Mouse (Mus musculus) olfactory bulb, adult 2 months (tissue): Measurements from ENCODE around the gene Acacb. TPM values are rescaled to one million over a fixed set of nuclear protein-coding genes. Genes with fewer than 3 reads are reported as not detected.

Source experiments
- H3K27ac ChIP-seq: fragments of 200-500 bp; 2 replicates; pipeline ENCODE4 v1.5.1; 2012; ENCODE audit warnings: low read depth, low read length; ENCODE audit not compliant: insufficient read depth
- H3K4me1 ChIP-seq: fragments of 200-500 bp; 2 replicates; pipeline ENCODE4 v1.6.1; 2012; ENCODE audit warnings: low read length; ENCODE audit not compliant: control insufficient read depth, insufficient read depth
- H3K4me3 ChIP-seq: fragments of 200-500 bp; 2 replicates; pipeline ENCODE4 v1.5.1; 2012; ENCODE audit warnings: mild to moderate bottlenecking, low read depth, low read length, moderate library complexity; ENCODE audit not compliant: insufficient read depth
- CTCF ChIP-seq: fragments of 200-500 bp; IDR thresholded peaks from 2 replicates; pipeline ENCODE4 v1.5.1; 2012; ENCODE audit warnings: low read depth, mild to moderate bottlenecking, low read length, moderate library complexity; ENCODE audit not compliant: insufficient read depth
- POLR2A ChIP-seq: fragments of 200-500 bp; IDR thresholded peaks from 2 replicates; pipeline ENCODE4 v1.6.1; 2012; ENCODE audit warnings: mild to moderate bottlenecking, low read depth, low read length, moderate library complexity; ENCODE audit not compliant: insufficient read depth
- WGBS: fragments of 180-500 bp; shearing (Covaris S2); methylation state at CpG from one replicate; pipeline ENCODE4 v1.1.7; 2018; 5-methylcytosine and 5-hydroxymethylcytosine counted together
- polyA plus RNA-seq: library from polyadenylated mRNA; stranded (reverse); fragments of >200 nt; gene quantifications from 2 replicates; pipeline ENCODE4 v1.2.4, GENCODE M21; 2012; ENCODE audit warnings: low replicate concordance; ENCODE audit not compliant: missing spikeins, insufficient read depth, insufficient read length

Gene Acacb
- polyA plus RNA-seq, 1 experiment: not detected

- H3K4me1 ChIP-seq: peaks cover 10% of the 10 kb centered on the region
- no peak for TF ChIP-seq POLR2A
- WGBS: 90% methylated on average over 14 of the region's 14 CpGs
- no peak overlapping the region for H3K4me3 ChIP-seq
- no peak overlapping the region for H3K27ac ChIP-seq
Observed at GRCm38 (mm10) chr5:114147043-114147972, 973 bp downstream of the Acacb start.

DNA sequence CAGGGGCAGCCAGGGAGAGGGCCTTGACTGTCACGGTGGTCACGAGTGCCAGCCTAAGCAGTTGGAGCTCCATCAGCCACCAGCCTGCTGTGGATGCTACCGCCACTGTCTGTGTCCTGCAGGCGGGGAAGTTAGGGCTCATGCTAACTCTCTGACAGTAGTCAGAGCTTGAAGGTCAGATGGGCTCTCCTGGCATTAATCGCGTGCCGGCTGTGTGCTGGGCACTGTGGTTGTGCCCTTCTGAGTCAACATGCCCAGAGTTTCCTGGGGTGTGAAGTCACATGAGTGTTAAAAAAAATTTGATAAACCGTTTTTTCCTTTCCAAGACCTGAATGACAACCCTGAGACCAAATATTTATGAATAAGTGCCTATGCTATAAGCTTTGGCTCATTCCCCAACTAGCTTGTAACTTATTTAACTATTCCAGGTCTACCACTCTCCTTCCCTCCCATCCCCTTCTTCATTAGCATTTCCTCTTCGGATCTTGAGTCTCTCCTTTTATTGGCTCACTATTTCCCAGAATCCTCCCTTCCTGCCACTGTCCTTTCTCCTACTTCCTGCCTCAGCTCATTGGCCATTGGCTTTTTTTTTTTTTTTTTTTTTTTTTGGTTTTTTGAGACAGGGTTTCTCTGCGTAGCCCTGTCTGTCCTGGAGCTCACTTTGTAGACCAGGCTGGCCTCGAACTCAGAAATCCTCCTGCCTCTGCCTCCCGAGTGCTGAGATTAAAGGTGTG is 6.2 kb downstream of the Acacb start:
- TF ChIP-seq POLR2A: no peak
- no peak overlapping the region for H3K4me3 ChIP-seq
- no peak overlapping the region for H3K27ac ChIP-seq
- 86% methylated on average over 12 of the region's 12 CpGs for WGBS
- no peaks in the 10 kb centered on the region for H3K4me1 ChIP-seq

DNA sequence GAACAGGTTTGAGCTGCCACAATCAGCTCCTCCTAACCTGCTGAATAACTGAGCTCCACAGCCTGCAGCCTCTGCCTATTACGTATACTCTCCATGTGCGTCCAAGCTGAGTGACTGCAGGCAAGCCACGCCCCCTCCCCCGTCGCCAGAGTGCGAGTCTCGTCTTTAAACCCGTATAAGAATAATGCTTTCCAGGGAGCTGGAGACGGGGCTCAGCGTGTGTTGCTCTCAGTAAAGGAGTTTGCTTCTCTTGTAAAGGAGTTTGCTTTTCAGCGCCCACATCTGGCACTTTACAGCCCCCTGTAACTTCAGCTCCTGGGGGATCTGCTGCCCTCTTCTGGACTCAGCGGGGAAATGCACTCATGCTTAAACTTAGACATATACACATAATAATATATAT is 7.2 kb downstream of the Acacb start:
- H3K4me3 ChIP-seq: peak overlapping the region; percentile 29; the same call in 1 of the 2 replicates
- H3K27ac ChIP-seq: no peak overlapping the region

GRCm38 (mm10) chr5:114154765-114155164 is 8.4 kb downstream of the Acacb start:
- WGBS: 89% methylated on average over 5 of the region's 5 CpGs
- Histone ChIP-seq H3K27ac (no peak overlapping the region), H3K4me3 (no peak overlapping the region), H3K4me1 (no peaks in the 10 kb centered on the region)
- no peak for TF ChIP-seq POLR2A
- TF ChIP-seq CTCF: no peak

More for the DNA sequence above, 7.2 kb downstream of the Acacb start:
- TF ChIP-seq CTCF (0 out of 2 replicates have a peak, but pooled peaks have one; percentile 7), POLR2A (no peak)
- H3K4me1 ChIP-seq: no peaks in the 10 kb centered on the region
- WGBS: 3% methylated on average over 12 of the region's 12 CpGs

DNA sequence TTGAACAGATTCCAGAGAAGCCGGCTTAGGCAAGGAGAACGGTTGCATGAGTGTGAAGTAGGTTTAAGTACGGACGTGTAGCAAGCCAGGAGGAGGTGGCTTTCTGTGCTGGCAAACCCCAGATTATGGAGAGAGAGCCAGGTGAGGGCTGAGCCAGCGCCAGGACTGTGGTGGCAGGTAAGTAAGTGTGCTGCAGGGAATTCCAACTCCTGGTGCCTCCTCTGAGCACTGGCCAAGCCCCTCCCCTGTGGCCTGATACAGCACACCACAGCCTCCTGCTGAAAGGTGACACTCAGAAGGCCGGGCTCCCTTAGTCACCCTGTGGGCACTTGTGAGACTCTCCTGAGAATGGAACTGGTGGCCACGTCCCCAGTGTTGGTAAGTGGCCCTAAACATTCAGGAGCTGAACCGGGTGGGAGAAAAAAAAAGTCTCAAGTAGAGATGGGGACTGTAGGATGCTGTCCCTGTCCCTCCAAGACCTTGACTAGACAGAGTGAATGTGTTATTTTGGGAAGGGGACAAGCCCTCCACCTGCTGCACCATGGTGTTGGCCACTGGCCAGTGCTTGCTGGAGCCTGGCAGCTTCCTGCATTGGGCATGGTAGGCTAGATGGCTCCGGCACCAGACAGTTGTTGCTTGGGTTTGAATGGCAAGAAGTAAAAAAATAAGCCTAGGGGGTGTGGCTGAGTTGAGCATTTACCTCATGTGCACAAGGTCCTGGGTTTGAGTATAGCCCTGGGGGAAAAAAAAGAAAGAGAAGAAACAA is 9.0 kb downstream of the Acacb start:
- Histone ChIP-seq H3K27ac (no peak overlapping the region), H3K4me3 (no peak overlapping the region), H3K4me1 (no peaks in the 10 kb centered on the region)
- 66% methylated on average over 9 of the region's 9 CpGs for WGBS
- TF ChIP-seq CTCF (no peak), POLR2A (no peak)

DNA sequence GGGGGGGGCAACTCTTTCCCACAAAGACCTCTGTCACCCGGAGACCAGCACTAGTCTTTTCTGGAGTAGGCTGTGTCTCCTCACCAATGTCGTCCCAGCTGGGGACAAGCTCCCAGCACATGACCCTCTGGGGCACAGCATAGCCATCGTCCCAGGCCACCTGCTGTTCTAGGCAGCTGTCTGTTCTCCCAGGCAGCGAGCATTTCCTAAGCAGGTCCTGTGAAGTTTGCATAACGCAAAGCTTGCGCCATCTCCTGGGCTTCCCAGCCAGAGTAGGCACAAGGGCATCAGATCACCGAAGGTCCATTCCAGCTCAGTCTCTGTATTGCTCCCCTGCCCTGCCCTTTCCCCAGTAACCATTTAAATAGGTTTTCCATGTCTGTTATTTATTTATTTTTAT is 10.9 kb downstream of the Acacb start:
- no peak overlapping the region for H3K4me3 ChIP-seq
- 64% methylated on average over 7 of the region's 7 CpGs for WGBS
- no peak for TF ChIP-seq CTCF
- TF ChIP-seq POLR2A: no peak
- no peak overlapping the region for H3K27ac ChIP-seq
- H3K4me1 ChIP-seq: no peaks in the 10 kb centered on the region

DNA sequence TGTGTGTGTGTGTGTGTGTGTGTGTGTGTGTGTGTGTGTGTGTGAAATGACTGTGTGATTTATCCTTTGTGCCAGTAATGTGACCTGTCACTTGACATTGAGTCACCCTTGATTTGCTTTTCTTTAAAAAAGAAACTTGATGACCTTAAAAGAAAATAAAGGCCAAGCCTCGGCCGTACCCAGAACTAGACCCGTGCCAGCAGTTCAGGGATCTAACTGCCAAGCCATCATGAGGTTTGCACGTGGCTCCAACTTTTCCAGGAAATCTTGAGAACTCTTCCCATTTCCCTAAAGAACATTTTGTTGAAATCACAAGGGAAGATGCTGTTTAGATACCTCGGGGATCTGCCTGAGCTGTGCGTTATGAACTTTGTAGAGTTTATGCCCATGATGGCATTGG is 15.1 kb downstream of the Acacb start:
- Histone ChIP-seq H3K4me3 (no peak overlapping the region), H3K27ac (no peak overlapping the region), H3K4me1 (peaks cover 3% of the 10 kb centered on the region)
- WGBS: 80% methylated on average over 6 of the region's 6 CpGs
- TF ChIP-seq POLR2A: no peak
- TF ChIP-seq CTCF: no peak

- Histone ChIP-seq H3K4me3 (no peak overlapping the region), H3K4me1 (peaks cover 3% of the 10 kb centered on the region), H3K27ac (no peak overlapping the region)
- WGBS: 37% methylated on average over 12 of the region's 12 CpGs
- TF ChIP-seq POLR2A (no peak), CTCF (no peak)
Observed at GRCm38 (mm10) chr5:114162106-114162815, 15.9 kb downstream of the Acacb start.
